Mouse (Mus musculus) kidney, adult 2 months (tissue): Measurements from ENCODE around the gene Gtf3c3. TPM values are rescaled to one million over a fixed set of nuclear protein-coding genes. Genes with fewer than 3 reads are reported as not detected.

Source experiments
- DNase-seq: peaks from one replicate; pipeline ENCODE4 v3.0.0; 2021
- H3K27ac ChIP-seq: fragments of 200-500 bp; 2 replicates; pipeline ENCODE4 v1.5.1; 2012; ENCODE audit warnings: low read depth, low read length, control low read depth, inconsistent platforms; ENCODE audit not compliant: insufficient read depth
- H3K27me3 ChIP-seq: fragments of 200-500 bp; replicated peaks from 2 replicates; pipeline ENCODE4 v1.6.1; 2012; ENCODE audit warnings: mild to moderate bottlenecking, moderate library complexity, low read length, inconsistent platforms; ENCODE audit not compliant: control insufficient read depth, insufficient read depth
- H3K36me3 ChIP-seq: fragments of 200-500 bp; 2 replicates; pipeline ENCODE4 v1.6.1; 2012; ENCODE audit warnings: mild to moderate bottlenecking, moderate library complexity, low read length, inconsistent platforms; ENCODE audit not compliant: control insufficient read depth, insufficient read depth
- H3K4me1 ChIP-seq: fragments of 200-500 bp; 2 replicates; pipeline ENCODE4 v1.6.1; 2011; ENCODE audit warnings: low read length; ENCODE audit not compliant: control insufficient read depth, insufficient read depth
- H3K4me3 ChIP-seq: fragments of 200-500 bp; 2 replicates; pipeline ENCODE4 v1.5.1; 2011; ENCODE audit warnings: mild to moderate bottlenecking, low read depth, low read length, control low read depth; ENCODE audit not compliant: insufficient read depth
- CTCF ChIP-seq: fragments of 200-500 bp; conservative IDR thresholded peaks from 2 replicates; pipeline ENCODE4 v1.5.1; 2011; ENCODE audit warnings: low read depth, mild to moderate bottlenecking, control low read depth, low read length, moderate library complexity, mixed read lengths; ENCODE audit not compliant: insufficient read depth, insufficient read length
- POLR2A ChIP-seq: fragments of 200-500 bp; IDR thresholded peaks from one replicate; pipeline ENCODE4 v1.6.1; 2011; ENCODE audit warnings: low read depth, low read length, control low read depth
- WGBS: fragments of 180-500 bp; shearing (Covaris S2); methylation state at CpG from one replicate; pipeline ENCODE4 v1.1.7; 2018; 5-methylcytosine and 5-hydroxymethylcytosine counted together
- polyA plus RNA-seq: library from polyadenylated mRNA; depleted of rRNA; stranded (reverse); fragments of >200 nt; gene quantifications from 2 replicates; pipeline ENCODE4 v1.2.3, GENCODE M21; 2012; rRNA removed

Gene Gtf3c3
- polyA plus RNA-seq: 4.8 and 5.4 TPM in 2 replicates

DNA sequence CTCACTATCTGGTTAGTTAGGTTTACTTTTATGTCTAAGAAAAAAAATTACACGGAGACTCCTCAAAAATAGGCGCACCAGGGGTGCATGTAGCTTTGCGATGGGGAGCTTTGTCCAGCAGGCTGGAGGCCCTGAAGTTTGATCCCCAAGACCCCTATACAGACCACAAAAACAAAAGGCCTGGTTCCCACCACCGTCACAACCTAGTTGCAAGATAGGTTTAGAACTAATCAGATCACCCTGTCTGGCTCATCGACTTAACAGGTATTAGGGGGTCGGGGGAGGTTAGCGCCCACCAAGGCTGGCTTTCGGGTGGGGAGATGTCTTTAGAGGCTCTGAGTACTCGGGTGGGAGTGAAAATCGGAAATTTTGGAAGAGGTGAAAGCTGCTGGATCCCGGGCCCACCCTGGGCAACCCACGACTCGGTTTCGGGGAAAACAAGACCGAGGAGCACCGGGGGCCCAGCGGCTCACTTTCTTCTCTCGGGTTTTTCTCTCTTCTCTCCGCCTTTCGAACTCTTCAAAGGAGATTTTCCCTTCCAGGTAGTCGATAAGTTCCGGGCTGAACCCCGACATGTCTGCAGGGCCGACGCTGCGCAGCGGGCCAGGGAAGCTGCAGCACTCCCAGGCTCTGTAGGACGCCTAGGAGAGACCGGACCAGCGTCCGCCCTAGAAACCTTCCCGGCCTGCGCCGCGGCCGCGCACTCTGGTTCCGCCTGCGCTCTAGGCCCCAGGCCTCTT is at the start of gene Gtf3c3:
TSS of gene Gtf3c3 (minus strand) at position 632 of the 740 bp plus-strand sequence.
- TF ChIP-seq CTCF (no peak), POLR2A (peak; percentile 46)
- DNase-seq: peak; percentile 84
- 2% methylated on average over 39 of the region's 39 CpGs for WGBS
- Histone ChIP-seq H3K4me1 (0 out of 2 replicates have a peak, but pooled peaks cover 5% of the 10 kb centered on the region), H3K36me3 (no peaks in the 10 kb centered on the region), H3K27ac (no peak within 1 kb of the TSS), H3K27me3 (no peaks in the 10 kb centered on the region), H3K4me3 (peak within 1 kb of the TSS; percentile 77)

- no peaks in the 10 kb centered on the region for H3K4me1 ChIP-seq
- H3K27me3 ChIP-seq: no peaks in the 10 kb centered on the region
- no peak overlapping the region for H3K4me3 ChIP-seq
- no peak for DNase-seq
- no peak overlapping the region for H3K27ac ChIP-seq
- no peak for TF ChIP-seq CTCF
- TF ChIP-seq POLR2A: no peak
- no peaks in the 10 kb centered on the region for H3K36me3 ChIP-seq
- WGBS: 89% methylated on average over 3 of the region's 3 CpGs
Measured at GRCm38 (mm10) chr1:54484744-54485420, 46.1 kb upstream of the Gtf3c3 start.

- Histone ChIP-seq H3K4me1 (no peaks in the 10 kb centered on the region), H3K27me3 (no peaks in the 10 kb centered on the region), H3K4me3 (no peak overlapping the region), H3K36me3 (no peaks in the 10 kb centered on the region), H3K27ac (no peak overlapping the region)
- TF ChIP-seq POLR2A: no peak
- TF ChIP-seq CTCF: no peak
- no peak for DNase-seq
- WGBS: 96% methylated on average over 12 of the region's 12 CpGs
Measured at GRCm38 (mm10) chr1:54480491-54480890, 41.7 kb upstream of the Gtf3c3 start.

DNA sequence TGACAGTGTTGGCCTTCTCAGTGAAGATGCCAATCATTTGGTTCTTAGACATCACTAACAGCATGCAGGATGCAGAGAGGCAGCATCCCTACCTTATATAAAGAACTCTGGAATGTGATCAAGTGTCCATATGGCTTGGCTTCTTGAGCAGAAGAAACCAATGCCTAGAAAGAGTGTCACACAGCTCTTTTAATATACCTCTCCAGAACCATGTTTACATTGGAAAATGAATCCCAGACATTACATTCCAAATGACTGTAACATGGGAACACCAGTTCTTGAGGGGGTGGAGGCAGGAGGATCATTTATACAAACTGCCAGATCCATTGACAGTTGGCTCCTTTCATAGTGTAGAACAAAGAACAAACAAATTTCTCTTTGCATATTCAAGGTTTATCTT is 29.9 kb upstream of the Gtf3c3 start:
- TF ChIP-seq POLR2A: no peak
- TF ChIP-seq CTCF: no peak
- H3K4me3 ChIP-seq: no peak overlapping the region
- DNase-seq: no peak
- no peak overlapping the region for H3K27ac ChIP-seq
- no peaks in the 10 kb centered on the region for H3K27me3 ChIP-seq
- H3K36me3 ChIP-seq: no peaks in the 10 kb centered on the region
- H3K4me1 ChIP-seq: no peaks in the 10 kb centered on the region

DNA sequence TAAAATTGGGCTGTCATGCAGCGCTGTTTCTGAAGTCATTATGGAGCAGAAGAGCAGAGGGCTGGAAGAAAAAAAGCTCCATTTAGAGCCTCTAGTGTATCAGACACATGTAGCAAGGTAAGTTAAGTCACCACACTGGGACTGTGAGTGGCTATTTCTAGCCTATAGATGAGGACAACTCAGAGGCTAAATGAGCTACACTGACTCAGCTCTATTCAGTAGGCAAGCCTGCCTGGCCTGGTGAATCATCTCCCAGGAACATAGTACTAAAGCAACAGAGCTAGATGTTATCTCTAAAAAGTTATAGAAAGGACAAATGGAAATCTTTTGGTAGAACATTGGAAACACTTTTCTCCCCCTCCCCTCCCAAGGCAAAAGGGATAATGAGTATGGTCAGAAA is 28.6 kb upstream of the Gtf3c3 start:
- no peak for TF ChIP-seq CTCF
- TF ChIP-seq POLR2A: no peak
- no peaks in the 10 kb centered on the region for H3K27me3 ChIP-seq
- no peak for DNase-seq
- no peaks in the 10 kb centered on the region for H3K4me1 ChIP-seq
- WGBS: 96% methylated on average over 1 of the region's 1 CpGs
- H3K27ac ChIP-seq: no peak overlapping the region
- no peaks in the 10 kb centered on the region for H3K36me3 ChIP-seq
- H3K4me3 ChIP-seq: no peak overlapping the region

DNA sequence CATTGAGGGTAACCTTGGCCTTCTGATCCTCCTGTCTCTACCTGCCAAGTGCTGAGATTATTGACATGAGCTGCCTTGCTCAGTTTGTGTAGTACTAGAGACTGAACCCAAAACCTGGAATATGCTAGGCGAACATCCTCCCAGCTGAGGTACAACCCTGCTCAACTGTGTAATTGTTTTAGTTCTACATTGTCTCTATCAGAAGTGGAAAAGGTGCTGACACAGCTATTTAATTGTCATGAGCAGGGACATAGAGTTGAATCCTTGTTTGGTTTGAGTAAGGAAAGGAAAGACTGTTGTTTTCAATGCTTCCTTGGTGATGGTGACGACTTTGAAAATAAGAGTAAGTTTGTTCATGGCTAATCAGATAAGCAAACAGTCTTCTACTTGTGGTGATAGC is 13.3 kb upstream of the Gtf3c3 start:
- TF ChIP-seq POLR2A (no peak), CTCF (no peak)
- no peaks in the 10 kb centered on the region for H3K27me3 ChIP-seq
- H3K4me1 ChIP-seq: no peaks in the 10 kb centered on the region
- H3K36me3 ChIP-seq: no peaks in the 10 kb centered on the region
- H3K4me3 ChIP-seq: no peak overlapping the region
- no peak overlapping the region for H3K27ac ChIP-seq
- 82% methylated on average over 2 of the region's 2 CpGs for WGBS
- DNase-seq: no peak

DNA sequence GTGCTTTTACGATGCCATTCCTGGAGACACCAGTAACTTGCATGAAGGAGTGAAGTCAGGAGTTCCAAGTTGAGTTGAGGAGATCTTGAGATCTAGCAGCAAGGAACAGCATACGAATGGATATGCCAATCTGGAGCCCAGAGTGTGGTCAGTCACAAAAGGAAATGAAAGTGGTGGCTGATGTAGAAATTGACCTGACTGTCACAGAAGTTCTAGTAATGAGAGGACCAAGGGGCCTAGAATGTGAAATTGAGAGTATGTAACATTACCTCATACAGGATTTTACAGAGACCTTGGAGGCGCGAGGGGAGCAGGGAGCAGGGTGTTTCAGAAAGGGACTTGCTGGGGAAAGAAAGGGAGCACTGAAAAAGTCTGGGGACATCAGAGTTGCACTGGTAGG is 10.1 kb upstream of the Gtf3c3 start:
- Histone ChIP-seq H3K4me1 (no peaks in the 10 kb centered on the region), H3K4me3 (no peak overlapping the region), H3K27me3 (no peaks in the 10 kb centered on the region), H3K36me3 (no peaks in the 10 kb centered on the region), H3K27ac (no peak overlapping the region)
- WGBS: 77% methylated on average over 4 of the region's 4 CpGs
- no peak for TF ChIP-seq CTCF
- TF ChIP-seq POLR2A: no peak
- DNase-seq: no peak
